Mouse (Mus musculus): ENCODE results near the gene Phf24. TPM values are rescaled to one million over a fixed set of nuclear protein-coding genes. Genes with fewer than 3 reads are reported as not detected.
A peak's percentile ranks its signal among the peaks of the same experiment; 100 is the strongest.

The Phf24 gene
- polyA plus RNA-seq, 1 experiment from 2014 or later: 3.1 TPM

GRCm38 (mm10) chr4:42902174-42902573 lies 14.3 kb upstream of the Phf24 start:
- Histone ChIP-seq H3K9me3 (ENCODE audit: control insufficient read depth, low read depth, low read length) (no peaks in the 10 kb centered on the region), H3K9ac (replicated peaks; ENCODE audit: low read depth, low read length) (no peak overlapping the region), H3K36me3 (ENCODE audit: control insufficient read depth, insufficient read depth, low read length) (no peaks in the 10 kb centered on the region), H3K4me1 (ENCODE audit: control insufficient read depth, insufficient read depth, low read length) (no peaks in the 10 kb centered on the region), H3K4me2 (replicated peaks; ENCODE audit: low read depth, low read length) (no peak overlapping the region), H3K4me3 (ENCODE audit: low read depth, low read length) (no peak overlapping the region), H3K27ac (ENCODE audit: low read length) (no peak overlapping the region), H3K27me3 (ENCODE audit: control insufficient read depth, insufficient read depth, low read length) (no peaks in the 10 kb centered on the region)
- 54% methylated on average over 9 of the region's 9 CpGs for WGBS
- ATAC-seq (ENCODE audit: insufficient number of reproducible peaks, insufficient read depth, low FRiP score, low read depth): no peak

- Histone ChIP-seq H3K27ac (ENCODE audit: low read length) (no peak overlapping the region), H3K9ac (replicated peaks; ENCODE audit: low read depth, low read length) (no peak overlapping the region), H3K4me3 (ENCODE audit: low read depth, low read length) (no peak overlapping the region), H3K4me2 (replicated peaks; ENCODE audit: low read depth, low read length) (no peak overlapping the region), H3K4me1 (ENCODE audit: control insufficient read depth, insufficient read depth, low read length) (no peaks in the 10 kb centered on the region), H3K27me3 (ENCODE audit: control insufficient read depth, insufficient read depth, low read length) (no peaks in the 10 kb centered on the region), H3K9me3 (ENCODE audit: control insufficient read depth, low read depth, low read length) (no peaks in the 10 kb centered on the region), H3K36me3 (ENCODE audit: control insufficient read depth, insufficient read depth, low read length) (no peaks in the 10 kb centered on the region)
- WGBS: 87% methylated on average over 5 of the region's 5 CpGs
- no peak for ATAC-seq (ENCODE audit: insufficient number of reproducible peaks, insufficient read depth, low FRiP score, low read depth)
Measured at GRCm38 (mm10) chr4:42902730-42903129, 13.7 kb upstream of the Phf24 start.

GRCm38 (mm10) chr4:42903942-42904341 lies 12.5 kb upstream of the Phf24 start:
- Histone ChIP-seq H3K9ac (replicated peaks; ENCODE audit: low read depth, low read length) (no peak overlapping the region), H3K9me3 (ENCODE audit: control insufficient read depth, low read depth, low read length) (no peaks in the 10 kb centered on the region), H3K27ac (ENCODE audit: low read length) (no peak overlapping the region), H3K36me3 (ENCODE audit: control insufficient read depth, insufficient read depth, low read length) (no peaks in the 10 kb centered on the region), H3K4me2 (replicated peaks; ENCODE audit: low read depth, low read length) (no peak overlapping the region), H3K4me3 (ENCODE audit: low read depth, low read length) (no peak overlapping the region), H3K4me1 (ENCODE audit: control insufficient read depth, insufficient read depth, low read length) (no peaks in the 10 kb centered on the region), H3K27me3 (ENCODE audit: control insufficient read depth, insufficient read depth, low read length) (no peaks in the 10 kb centered on the region)
- WGBS: 16% methylated on average over 1 of the region's 1 CpGs
- no peak for ATAC-seq (ENCODE audit: insufficient number of reproducible peaks, insufficient read depth, low FRiP score, low read depth)

GRCm38 (mm10) chr4:42904523-42904922 lies 11.9 kb upstream of the Phf24 start:
- H3K9me3 ChIP-seq (ENCODE audit: control insufficient read depth, low read depth, low read length): no peaks in the 10 kb centered on the region
- H3K36me3 ChIP-seq (ENCODE audit: control insufficient read depth, insufficient read depth, low read length): no peaks in the 10 kb centered on the region
- no peak overlapping the region for H3K27ac ChIP-seq (ENCODE audit: low read length)
- H3K4me3 ChIP-seq (ENCODE audit: low read depth, low read length): no peak overlapping the region
- WGBS: 93% methylated on average over 3 of the region's 3 CpGs
- no peak for ATAC-seq (ENCODE audit: insufficient number of reproducible peaks, insufficient read depth, low FRiP score, low read depth)
- no peaks in the 10 kb centered on the region for H3K4me1 ChIP-seq (ENCODE audit: control insufficient read depth, insufficient read depth, low read length)
- H3K27me3 ChIP-seq (ENCODE audit: control insufficient read depth, insufficient read depth, low read length): no peaks in the 10 kb centered on the region
- H3K4me2 ChIP-seq (replicated peaks; ENCODE audit: low read depth, low read length): no peak overlapping the region
- no peak overlapping the region for H3K9ac ChIP-seq (replicated peaks; ENCODE audit: low read depth, low read length)

GRCm38 (mm10) chr4:42904966-42905365 lies 11.5 kb upstream of the Phf24 start:
- no peak for ATAC-seq (ENCODE audit: insufficient number of reproducible peaks, insufficient read depth, low FRiP score, low read depth)
- H3K27ac ChIP-seq (ENCODE audit: low read length): no peak overlapping the region
- no peaks in the 10 kb centered on the region for H3K36me3 ChIP-seq (ENCODE audit: control insufficient read depth, insufficient read depth, low read length)
- no peaks in the 10 kb centered on the region for H3K27me3 ChIP-seq (ENCODE audit: control insufficient read depth, insufficient read depth, low read length)
- no peak overlapping the region for H3K4me2 ChIP-seq (replicated peaks; ENCODE audit: low read depth, low read length)
- no peak overlapping the region for H3K9ac ChIP-seq (replicated peaks; ENCODE audit: low read depth, low read length)
- 80% methylated on average over 6 of the region's 6 CpGs for WGBS
- no peak overlapping the region for H3K4me3 ChIP-seq (ENCODE audit: low read depth, low read length)
- no peaks in the 10 kb centered on the region for H3K4me1 ChIP-seq (ENCODE audit: control insufficient read depth, insufficient read depth, low read length)
- H3K9me3 ChIP-seq (ENCODE audit: control insufficient read depth, low read depth, low read length): no peaks in the 10 kb centered on the region

- no peak overlapping the region for H3K9ac ChIP-seq (replicated peaks; ENCODE audit: low read depth, low read length)
- no peaks in the 10 kb centered on the region for H3K36me3 ChIP-seq (ENCODE audit: control insufficient read depth, insufficient read depth, low read length)
- no peaks in the 10 kb centered on the region for H3K9me3 ChIP-seq (ENCODE audit: control insufficient read depth, low read depth, low read length)
- 37% methylated on average over 10 of the region's 10 CpGs for WGBS
- no peak overlapping the region for H3K4me2 ChIP-seq (replicated peaks; ENCODE audit: low read depth, low read length)
- H3K4me3 ChIP-seq (ENCODE audit: low read depth, low read length): no peak overlapping the region
- no peak overlapping the region for H3K27ac ChIP-seq (ENCODE audit: low read length)
- H3K27me3 ChIP-seq (ENCODE audit: control insufficient read depth, insufficient read depth, low read length): peaks cover 9% of the 10 kb centered on the region; the same call in 1 of the 2 replicates
- no peaks in the 10 kb centered on the region for H3K4me1 ChIP-seq (ENCODE audit: control insufficient read depth, insufficient read depth, low read length)
- no peak for ATAC-seq (ENCODE audit: insufficient number of reproducible peaks, insufficient read depth, low FRiP score, low read depth)
Measured at GRCm38 (mm10) chr4:42913391-42913790, 3.1 kb upstream of the Phf24 start.

GRCm38 (mm10) chr4:42915311-42915710 lies 1.1 kb upstream of the Phf24 start:
- WGBS: 81% methylated on average over 12 of the region's 12 CpGs
- Histone ChIP-seq H3K27me3 (ENCODE audit: control insufficient read depth, insufficient read depth, low read length) (peaks cover 11% of the 10 kb centered on the region; the same call in 1 of the 2 replicates), H3K4me2 (replicated peaks; ENCODE audit: low read depth, low read length) (no peak overlapping the region), H3K27ac (ENCODE audit: low read length) (no peak overlapping the region), H3K4me1 (ENCODE audit: control insufficient read depth, insufficient read depth, low read length) (no peaks in the 10 kb centered on the region), H3K4me3 (ENCODE audit: low read depth, low read length) (no peak overlapping the region), H3K9ac (replicated peaks; ENCODE audit: low read depth, low read length) (no peak overlapping the region), H3K9me3 (ENCODE audit: control insufficient read depth, low read depth, low read length) (no peaks in the 10 kb centered on the region), H3K36me3 (ENCODE audit: control insufficient read depth, insufficient read depth, low read length) (no peaks in the 10 kb centered on the region)
- ATAC-seq (ENCODE audit: insufficient number of reproducible peaks, insufficient read depth, low FRiP score, low read depth): no peak

GRCm38 (mm10) chr4:42915966-42916365 lies 494 bp upstream of the Phf24 start:
- no peaks in the 10 kb centered on the region for H3K9me3 ChIP-seq (ENCODE audit: control insufficient read depth, low read depth, low read length)
- H3K4me3 ChIP-seq (ENCODE audit: low read depth, low read length): no peak overlapping the region
- no peak overlapping the region for H3K27ac ChIP-seq (ENCODE audit: low read length)
- WGBS: 86% methylated on average over 1 of the region's 1 CpGs
- H3K4me1 ChIP-seq (ENCODE audit: control insufficient read depth, insufficient read depth, low read length): no peaks in the 10 kb centered on the region
- ATAC-seq (ENCODE audit: insufficient number of reproducible peaks, insufficient read depth, low FRiP score, low read depth): no peak
- no peaks in the 10 kb centered on the region for H3K36me3 ChIP-seq (ENCODE audit: control insufficient read depth, insufficient read depth, low read length)
- H3K27me3 ChIP-seq (ENCODE audit: control insufficient read depth, insufficient read depth, low read length): peaks cover 11% of the 10 kb centered on the region; the same call in 1 of the 2 replicates
- H3K4me2 ChIP-seq (replicated peaks; ENCODE audit: low read depth, low read length): no peak overlapping the region; the same call in 1 of the 2 replicates
- H3K9ac ChIP-seq (replicated peaks; ENCODE audit: low read depth, low read length): no peak overlapping the region

- Histone ChIP-seq H3K36me3 (ENCODE audit: control insufficient read depth, insufficient read depth, low read length) (no peaks in the 10 kb centered on the region), H3K9me3 (ENCODE audit: control insufficient read depth, low read depth, low read length) (no peaks in the 10 kb centered on the region), H3K27me3 (ENCODE audit: control insufficient read depth, insufficient read depth, low read length) (peaks cover 11% of the 10 kb centered on the region; the same call in 1 of the 2 replicates), H3K9ac (replicated peaks; ENCODE audit: low read depth, low read length) (peak overlapping the region; percentile 57), H3K4me3 (ENCODE audit: low read depth, low read length) (peak overlapping the region; percentile 40), H3K4me1 (ENCODE audit: control insufficient read depth, insufficient read depth, low read length) (no peaks in the 10 kb centered on the region), H3K4me2 (replicated peaks; ENCODE audit: low read depth, low read length) (peak overlapping the region; percentile 91), H3K27ac (ENCODE audit: low read length) (no peak overlapping the region)
- WGBS: 3% methylated on average over 26 of the region's 26 CpGs
- peak; percentile 56; the same call in 1 of the 2 replicates for ATAC-seq (ENCODE audit: insufficient number of reproducible peaks, insufficient read depth, low FRiP score, low read depth)
Measured at GRCm38 (mm10) chr4:42917402-42917774, 928 bp downstream of the Phf24 start.

Data from stomach, embryonic 14.5 days (tissue).